Mouse (Mus musculus): Measurements from ENCODE around the gene Ttc25.

- TF ChIP-seq CTCF (IDR thresholded peaks at IDR 0.05; ENCODE audit: low read depth) = no peak
- TF ChIP-seq EP300 (optimal IDR thresholded peaks at IDR 0.05) = no peak
Observed at GRCm38 (mm10) chr11:100609355-100609996, 64.1 kb downstream of the Ttc25 start.

Data from stomach, postnatal 0 days (tissue).